Mouse (Mus musculus): ENCODE data around the gene Atr. TPM values are rescaled to one million over a fixed set of nuclear protein-coding genes. Genes with fewer than 3 reads are reported as not detected.

Gene Atr
- polyA plus RNA-seq, 1 experiment = 12.0 TPM

GRCm38 (mm10) chr9:95992255-95992654 lies 134.9 kb downstream of the Atr start:
- TF ChIP-seq POLR2A (IDR thresholded peaks at IDR 0.05; ENCODE audit: borderline replicate concordance, extremely low read depth, insufficient read depth, insufficient read length, poor library complexity, severe bottlenecking) = no peak
- TF ChIP-seq CTCF (IDR thresholded peaks at IDR 0.05; ENCODE audit: borderline replicate concordance, extremely low read depth, insufficient read depth, insufficient read length) = no peak
- DNase-seq (ENCODE audit: low read depth) = no peak

Other genes starting within 250 kb of the Atr start
- gene Pcolce2, start 220.0 kb upstream of the Atr start, polyA plus RNA-seq (2012; rRNA removed) = 0.19 and 1.00 TPM in 2 replicates
- 6.6 and 9.7 TPM in 2 replicates for gene Trpc1, start 107.2 kb upstream of the Atr start, polyA plus RNA-seq (2012; rRNA removed)
- gene Pls1, start 12.3 kb upstream of the Atr start, polyA plus RNA-seq (2012; rRNA removed) = 0.67 and 1.6 TPM in 2 replicates
- 15.8 and 19.8 TPM in 2 replicates for gene Xrn1, start 97.2 kb downstream of the Atr start, polyA plus RNA-seq (2012; rRNA removed)